Mouse (Mus musculus) midbrain, postnatal 0 days (tissue): ENCODE results near the gene Bcar3. TPM values are rescaled to one million over a fixed set of nuclear protein-coding genes. Genes with fewer than 3 reads are reported as not detected.

ENCODE experiments used
- ATAC-seq: fragments of 200-750 bp; cut with Nextera tagmentation; 2 replicates; pipeline ENCODE4 v1.8.0; 2017; ENCODE audit warnings: moderate number of reproducible peaks, mild to moderate bottlenecking, moderate TSS enrichment, moderate library complexity; ENCODE audit not compliant: low FRiP score
- DNase-seq: peaks from one replicate; pipeline ENCODE4 v3.0.0-alpha.2; 2015; ENCODE audit warnings: low spot score
- H3K27ac ChIP-seq: fragments of 300-500 bp; sonication (generic); 2 replicates; pipeline ENCODE4 v1.5.1; 2014; ENCODE audit warnings: low read depth, mild to moderate bottlenecking, low read length, mixed read lengths
- H3K27me3 ChIP-seq: fragments of 300-500 bp; sonication (generic); 2 replicates; pipeline ENCODE4 v1.6.1; 2014; ENCODE audit warnings: low read length, control low read depth, mixed read lengths; ENCODE audit not compliant: insufficient read depth
- H3K36me3 ChIP-seq: fragments of 300-500 bp; sonication (generic); 2 replicates; pipeline ENCODE4 v1.6.1; 2014; ENCODE audit warnings: low read length, control low read depth, mixed read lengths; ENCODE audit not compliant: insufficient read depth
- H3K4me1 ChIP-seq: fragments of 300-500 bp; sonication (generic); 2 replicates; pipeline ENCODE4 v1.6.1; 2014; ENCODE audit warnings: mild to moderate bottlenecking, control low read depth, antibody characterized with exemption, low read length, mixed read lengths; ENCODE audit not compliant: insufficient read depth
- H3K4me2 ChIP-seq: fragments of 300-500 bp; sonication (generic); 2 replicates; pipeline ENCODE4 v1.6.1; 2014; ENCODE audit warnings: low read depth, mild to moderate bottlenecking, low read length, mixed read lengths; ENCODE audit not compliant: poor library complexity, severe bottlenecking
- H3K4me3 ChIP-seq: fragments of 300-500 bp; sonication (generic); 2 replicates; pipeline ENCODE4 v1.5.1; 2014; ENCODE audit warnings: low read depth, mild to moderate bottlenecking, low read length, moderate library complexity
- H3K9ac ChIP-seq: fragments of 300-500 bp; sonication (generic); replicated peaks from 2 replicates; pipeline ENCODE4 v1.6.1; 2014; ENCODE audit warnings: mild to moderate bottlenecking, low read length, moderate library complexity, mixed read lengths; ENCODE audit not compliant: poor library complexity, severe bottlenecking
- H3K9me3 ChIP-seq: fragments of 300-500 bp; sonication (generic); 2 replicates; pipeline ENCODE4 v1.6.1; 2016; ENCODE audit warnings: low read length, control low read depth
- CTCF ChIP-seq: IDR thresholded peaks from 2 replicates; pipeline ENCODE4 v1.5.1; 2016; ENCODE audit warnings: antibody characterized with exemption, mild to moderate bottlenecking
- WGBS: fragments of 180-500 bp; shearing (Covaris S2); extraction: QIAGEN DNeasy Blood & Tissue Kit; methylation state at CpG from one replicate; pipeline ENCODE4 v1.1.7; 2014; 5-methylcytosine and 5-hydroxymethylcytosine counted together
- polyA plus RNA-seq: library from polyadenylated mRNA; unstranded; fragments of >200 nt; fragmentation: Nextera tagmentation; extraction: Ambion mirVana; gene quantifications from 2 replicates; pipeline ENCODE4 v1.2.1, GENCODE M21; 2015
- total RNA-seq: library from RNA; depleted of rRNA; stranded (reverse); fragments of >200 nt; gene quantifications from 2 replicates; pipeline ENCODE4 v1.2.3, GENCODE M21; 2014

The Bcar3 gene
- total and polyA plus RNA-seq, 2 experiments from 2014 or later, result 6.0 to 27.2 TPM

DNA sequence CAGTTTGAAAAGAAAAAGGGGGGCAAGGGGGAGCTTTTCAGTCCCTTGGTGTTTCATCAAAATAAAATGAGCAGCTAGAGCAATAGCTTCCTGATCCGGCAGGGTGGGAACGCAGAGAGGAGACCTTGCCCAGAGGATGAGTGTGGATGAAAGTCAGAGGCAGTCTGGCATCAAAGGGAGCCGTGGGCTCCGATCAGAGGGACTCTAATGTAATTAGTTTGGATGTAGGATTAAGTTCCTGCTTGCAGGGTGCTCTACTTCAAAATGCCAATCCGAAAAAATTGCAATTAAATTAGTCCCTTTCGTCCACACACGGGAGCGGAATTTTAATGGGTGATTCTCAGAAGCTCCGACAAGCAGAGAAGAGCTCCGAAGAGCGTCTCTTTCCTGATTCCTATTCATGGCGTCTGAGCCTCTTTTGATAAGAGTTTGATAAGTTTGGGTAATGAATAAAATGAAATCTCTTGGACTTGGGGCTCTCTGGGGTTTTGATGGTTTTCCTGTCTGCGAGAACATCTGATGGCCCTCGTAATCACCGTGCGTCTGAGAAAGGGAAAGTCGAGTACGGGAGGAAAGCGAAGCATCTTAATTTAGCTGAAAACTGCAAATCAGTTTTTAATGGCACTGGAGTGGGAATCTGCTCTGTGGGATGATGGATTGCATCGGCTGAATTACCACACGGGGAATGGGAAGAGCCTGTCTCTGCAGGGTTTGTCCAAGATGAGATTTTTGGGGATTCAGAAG lies 199.1 kb downstream of the Bcar3 start:
- WGBS, result 21% methylated on average over 21 of the region's 21 CpGs
- Histone ChIP-seq H3K9me3 (no peaks in the 10 kb centered on the region), H3K4me2 (peak overlapping the region; percentile 44), H3K4me1 (peaks cover 10% of the 10 kb centered on the region), H3K27ac (peak overlapping the region; percentile 43), H3K4me3 (peak overlapping the region; percentile 24; the same call in 1 of the 2 replicates), H3K36me3 (no peaks in the 10 kb centered on the region), H3K27me3 (no peaks in the 10 kb centered on the region), H3K9ac (no peak overlapping the region)
- DNase-seq (no peak), ATAC-seq (peak; percentile 70)
- TF ChIP-seq CTCF, result peak; percentile 25; the same call in 1 of the 2 replicates

DNA sequence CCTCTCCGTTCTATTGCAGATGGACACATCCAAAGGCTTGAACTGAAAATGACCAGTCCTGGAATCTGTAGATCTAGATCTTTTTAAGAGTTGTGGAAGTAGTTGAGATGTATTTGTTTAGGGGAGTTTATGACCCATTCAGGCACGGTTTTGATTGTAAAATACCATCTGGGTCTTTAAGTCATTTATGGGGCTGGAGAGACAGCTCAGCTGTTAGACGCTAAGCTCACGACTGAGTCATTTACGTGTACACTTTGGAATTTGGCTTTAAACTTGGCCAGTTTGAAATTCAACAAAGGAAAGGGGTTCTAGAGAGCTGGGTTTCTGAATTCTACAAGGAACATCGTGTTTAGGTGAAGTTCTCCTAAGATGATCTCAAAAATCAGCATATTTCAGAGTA lies 200.8 kb downstream of the Bcar3 start:
- ATAC-seq (no peak), DNase-seq (no peak)
- no peak overlapping the region for H3K27ac ChIP-seq
- no peaks in the 10 kb centered on the region for H3K9me3 ChIP-seq
- WGBS, result 94% methylated on average over 6 of the region's 6 CpGs
- H3K27me3 ChIP-seq, result no peaks in the 10 kb centered on the region
- H3K9ac ChIP-seq, result no peak overlapping the region
- no peak for TF ChIP-seq CTCF
- no peak overlapping the region for H3K4me2 ChIP-seq
- no peaks in the 10 kb centered on the region for H3K36me3 ChIP-seq
- H3K4me1 ChIP-seq, result peaks cover 10% of the 10 kb centered on the region
- H3K4me3 ChIP-seq, result no peak overlapping the region

DNA sequence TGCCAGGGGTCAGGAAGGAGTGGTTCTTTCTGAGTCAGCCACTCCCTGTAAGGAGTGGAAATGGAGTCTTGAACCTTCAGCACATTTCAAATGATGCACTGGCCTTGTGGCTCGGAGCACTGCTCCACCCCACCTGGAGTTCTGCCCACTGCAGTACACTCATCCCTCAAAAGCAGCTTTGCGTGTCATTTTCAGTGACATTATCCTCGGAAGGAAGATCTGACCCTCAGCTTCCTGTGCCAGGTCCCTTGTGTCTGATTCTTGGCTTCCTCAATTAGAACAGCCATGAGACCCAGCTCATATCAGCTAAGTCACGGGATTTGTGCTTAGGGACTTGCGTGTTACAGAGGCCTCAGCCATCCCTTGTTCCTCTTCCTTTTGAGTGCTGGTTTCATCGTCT lies 203.9 kb downstream of the Bcar3 start:
- no peak for ATAC-seq

DNA sequence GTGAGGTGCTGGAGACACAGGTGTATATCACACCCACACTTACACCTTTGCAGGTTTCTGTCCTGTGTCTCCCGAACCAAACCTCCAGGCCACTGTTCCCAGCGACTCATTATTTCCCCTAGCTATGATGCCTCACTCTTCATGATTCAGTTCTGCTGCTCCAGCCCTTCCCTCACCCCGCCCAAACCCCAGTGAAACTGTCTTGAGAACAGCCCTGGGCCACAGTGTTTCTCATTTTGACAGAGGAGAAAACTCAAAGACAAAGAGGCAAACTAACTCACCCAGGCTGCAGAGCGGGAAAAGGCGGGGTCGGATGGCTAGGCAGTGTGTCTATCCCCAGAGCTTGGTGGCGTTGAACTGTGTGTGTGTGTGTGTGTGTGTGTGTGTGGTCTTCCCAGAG lies 204.6 kb downstream of the Bcar3 start:
- Histone ChIP-seq H3K27me3 (no peaks in the 10 kb centered on the region), H3K27ac (no peak overlapping the region), H3K4me2 (no peak overlapping the region), H3K36me3 (no peaks in the 10 kb centered on the region), H3K9ac (no peak overlapping the region), H3K4me1 (0 out of 2 replicates have a peak, but pooled peaks cover 4% of the 10 kb centered on the region), H3K4me3 (no peak overlapping the region), H3K9me3 (no peaks in the 10 kb centered on the region)
- WGBS, result 88% methylated on average over 7 of the region's 7 CpGs
- no peak for ATAC-seq
- no peak for DNase-seq
- TF ChIP-seq CTCF, result no peak

More for the DNA sequence above, 203.9 kb downstream of the Bcar3 start:
- no peak overlapping the region for H3K4me3 ChIP-seq
- H3K4me1 ChIP-seq, result 0 out of 2 replicates have a peak, but pooled peaks cover 4% of the 10 kb centered on the region
- no peak overlapping the region for H3K9ac ChIP-seq
- DNase-seq, result no peak
- 87% methylated on average over 6 of the region's 6 CpGs for WGBS
- H3K27me3 ChIP-seq, result no peaks in the 10 kb centered on the region
- H3K27ac ChIP-seq, result no peak overlapping the region
- no peak overlapping the region for H3K4me2 ChIP-seq
- H3K36me3 ChIP-seq, result no peaks in the 10 kb centered on the region
- H3K9me3 ChIP-seq, result no peaks in the 10 kb centered on the region
- TF ChIP-seq CTCF, result no peak

DNA sequence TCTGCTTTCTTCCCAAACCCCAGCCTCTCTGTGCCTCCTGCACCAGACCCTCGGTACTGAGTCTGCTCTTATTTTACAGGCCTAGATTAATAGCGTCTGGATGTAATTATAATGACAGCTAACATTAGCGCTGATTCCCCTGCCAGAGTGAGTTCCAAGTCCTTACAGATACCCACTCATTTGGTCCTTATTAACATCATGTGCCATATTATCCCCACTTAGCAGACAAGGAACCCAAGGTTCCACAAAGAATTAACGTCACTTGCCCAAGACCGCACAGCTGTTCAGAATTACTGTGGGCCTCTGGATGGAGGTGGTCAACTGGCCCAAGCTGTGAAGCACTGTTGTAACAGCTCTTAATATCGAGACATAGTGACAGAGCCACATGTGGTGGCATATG lies 205.7 kb downstream of the Bcar3 start:
- Histone ChIP-seq H3K27me3 (no peaks in the 10 kb centered on the region), H3K4me2 (no peak overlapping the region), H3K4me3 (no peak overlapping the region), H3K36me3 (no peaks in the 10 kb centered on the region), H3K9ac (no peak overlapping the region), H3K9me3 (no peaks in the 10 kb centered on the region), H3K4me1 (0 out of 2 replicates have a peak, but pooled peaks cover 3% of the 10 kb centered on the region), H3K27ac (no peak overlapping the region)
- WGBS, result 82% methylated on average over 6 of the region's 6 CpGs
- DNase-seq (no peak), ATAC-seq (no peak)
- TF ChIP-seq CTCF, result no peak

DNA sequence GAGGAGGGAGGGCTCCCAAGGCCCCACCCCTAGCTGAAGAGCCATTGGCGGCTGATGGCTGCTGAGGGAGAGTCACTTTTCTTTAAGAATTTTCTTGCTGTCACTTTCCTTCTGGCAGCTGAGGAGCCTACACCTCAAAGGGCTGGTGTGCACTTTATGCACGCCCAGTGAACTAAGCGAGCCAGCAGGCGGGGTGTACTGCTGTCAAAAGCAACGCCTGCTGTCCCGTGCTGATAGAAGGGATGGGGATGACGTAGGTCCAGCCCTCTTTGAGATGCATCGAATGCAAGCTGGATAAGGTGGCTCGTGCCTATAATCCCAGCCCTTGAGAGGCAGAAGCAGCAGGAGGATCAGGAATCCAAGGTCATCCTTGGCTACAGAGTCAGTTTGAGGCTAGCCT lies 207.0 kb downstream of the Bcar3 start:
- H3K4me3 ChIP-seq, result no peak overlapping the region
- no peaks in the 10 kb centered on the region for H3K27me3 ChIP-seq
- DNase-seq (no peak), ATAC-seq (no peak)
- H3K27ac ChIP-seq, result no peak overlapping the region
- TF ChIP-seq CTCF, result no peak
- no peak overlapping the region for H3K9ac ChIP-seq
- no peaks in the 10 kb centered on the region for H3K9me3 ChIP-seq
- H3K4me1 ChIP-seq, result 0 out of 2 replicates have a peak, but pooled peaks cover 6% of the 10 kb centered on the region
- 83% methylated on average over 9 of the region's 9 CpGs for WGBS
- H3K36me3 ChIP-seq, result no peaks in the 10 kb centered on the region
- H3K4me2 ChIP-seq, result no peak overlapping the region
